Mouse (Mus musculus) heart, embryonic 12.5 days (tissue): Measurements from ENCODE around the gene Iqce. TPM values are rescaled to one million over a fixed set of nuclear protein-coding genes. Genes with fewer than 3 reads are reported as not detected.
A peak's percentile ranks its signal among the peaks of the same experiment; 100 is the strongest.
"Not testable (repeated sequence)": the region's sequence is repeated elsewhere in the genome, so short reads cannot be mapped to it uniquely, and the experiment has no call there.

ENCODE experiments used
- ATAC-seq: fragments of 200-750 bp; cut with Nextera tagmentation; 2 replicates; pipeline ENCODE4 v1.8.0; 2017; ENCODE audit warnings: moderate TSS enrichment, moderate library complexity; ENCODE audit not compliant: insufficient number of reproducible peaks, low FRiP score
- H3K27ac ChIP-seq: fragments of 300-500 bp; sonication (generic); 2 replicates; pipeline ENCODE4 v1.5.1; 2016; ENCODE audit warnings: mild to moderate bottlenecking, moderate library complexity; ENCODE audit not compliant: poor library complexity, severe bottlenecking
- H3K27me3 ChIP-seq: fragments of 300-500 bp; sonication (generic); replicated peaks from 2 replicates; pipeline ENCODE4 v1.6.1; 2016; ENCODE audit warnings: mild to moderate bottlenecking, moderate library complexity
- H3K36me3 ChIP-seq: fragments of 300-500 bp; sonication (generic); 2 replicates; pipeline ENCODE4 v1.6.1; 2016; ENCODE audit warnings: mild to moderate bottlenecking, moderate library complexity
- H3K4me1 ChIP-seq: fragments of 300-500 bp; sonication (generic); replicated peaks from 2 replicates; pipeline ENCODE4 v1.6.1; 2016; ENCODE audit warnings: mild to moderate bottlenecking
- H3K4me2 ChIP-seq: fragments of 300-500 bp; sonication (generic); 2 replicates; pipeline ENCODE4 v1.6.1; 2016; ENCODE audit warnings: mild to moderate bottlenecking, moderate library complexity
- H3K4me3 ChIP-seq: fragments of 300-500 bp; sonication (generic); 2 replicates; pipeline ENCODE4 v1.5.1; 2016; ENCODE audit warnings: mild to moderate bottlenecking
- H3K9ac ChIP-seq: fragments of 300-500 bp; sonication (generic); 2 replicates; pipeline ENCODE4 v1.6.1; 2016; ENCODE audit warnings: mild to moderate bottlenecking, moderate library complexity
- H3K9me3 ChIP-seq: fragments of 300-500 bp; sonication (generic); replicated peaks from 2 replicates; pipeline ENCODE4 v1.6.1; 2016; ENCODE audit warnings: mild to moderate bottlenecking, moderate library complexity
- WGBS: fragments of 180-500 bp; shearing (Covaris S2); methylation state at CpG from one replicate; pipeline ENCODE4 v1.1.7; 2016; 5-methylcytosine and 5-hydroxymethylcytosine counted together
- polyA plus RNA-seq: library from polyadenylated mRNA; unstranded; fragments of >200 nt; fragmentation: Nextera tagmentation; extraction: Ambion mirVana; gene quantifications from 2 replicates; pipeline ENCODE4 v1.2.1, GENCODE M21; 2016

The Iqce gene
- polyA plus RNA-seq, 1 experiment from 2014 or later: 12.4 TPM

DNA sequence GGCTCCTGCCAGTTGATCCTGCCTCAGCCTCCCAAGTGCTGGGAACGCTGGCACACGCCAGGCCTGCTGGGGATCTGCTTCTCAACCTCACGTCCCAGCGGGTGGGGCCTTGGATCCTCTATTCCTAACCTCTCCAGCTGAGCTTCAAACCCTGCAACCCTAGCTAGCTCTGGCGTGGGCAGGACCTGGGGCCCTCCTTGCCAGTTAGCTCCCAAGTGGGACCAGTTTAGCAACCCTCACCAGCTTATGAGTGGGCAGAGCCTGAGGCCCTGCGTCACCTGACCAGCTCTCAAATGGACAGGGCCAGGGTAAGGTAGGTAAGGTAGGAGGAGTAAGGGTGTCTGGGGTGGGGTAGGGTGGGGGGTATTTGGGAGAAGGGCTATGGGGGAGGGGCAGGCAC is 22.1 kb downstream of the Iqce start:
- WGBS: 88% methylated on average over 6 of the region's 6 CpGs

GRCm38 (mm10) chr5:140677137-140677536 is 25.0 kb downstream of the Iqce start:
- Histone ChIP-seq H3K9me3 (no peaks in the 10 kb centered on the region), H3K4me2 (no peak overlapping the region), H3K4me3 (no peak overlapping the region), H3K27ac (no peak overlapping the region), H3K27me3 (no peaks in the 10 kb centered on the region), H3K4me1 (peaks cover 2% of the 10 kb centered on the region; the same call in 1 of the 2 replicates), H3K36me3 (peaks cover 49% of the 10 kb centered on the region), H3K9ac (no peak overlapping the region)
- WGBS: 90% methylated on average over 6 of the region's 6 CpGs
- no peak for ATAC-seq

More for the DNA sequence above, 22.1 kb downstream of the Iqce start:
- no peak for ATAC-seq
- H3K4me3 ChIP-seq: no peak overlapping the region
- no peaks in the 10 kb centered on the region for H3K9me3 ChIP-seq
- H3K27me3 ChIP-seq: no peaks in the 10 kb centered on the region
- peaks cover 33% of the 10 kb centered on the region for H3K36me3 ChIP-seq
- H3K4me1 ChIP-seq: no peaks in the 10 kb centered on the region
- no peak overlapping the region for H3K27ac ChIP-seq
- H3K9ac ChIP-seq: no peak overlapping the region
- H3K4me2 ChIP-seq: no peak overlapping the region

DNA sequence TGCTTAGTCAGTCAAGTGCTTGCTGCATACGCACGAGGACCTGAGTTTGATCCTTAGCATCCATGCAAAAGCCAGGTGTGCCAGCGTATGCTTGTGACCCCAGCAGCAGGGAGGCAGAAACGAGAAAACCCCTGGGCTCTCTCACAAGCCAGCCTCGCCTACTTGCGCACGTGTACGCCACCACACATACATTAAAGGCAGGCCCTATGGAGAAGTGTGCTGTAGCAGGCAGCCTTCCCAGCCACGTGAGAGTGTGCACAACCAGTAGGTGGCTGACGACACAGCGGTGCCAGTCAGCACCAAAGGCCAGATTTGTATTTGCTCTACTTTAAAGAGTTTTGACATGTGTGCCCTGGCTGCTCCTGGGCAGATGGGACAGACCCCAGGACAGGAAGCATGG is 26.5 kb downstream of the Iqce start:
- H3K36me3 ChIP-seq: peaks cover 45% of the 10 kb centered on the region
- peaks cover 7% of the 10 kb centered on the region; the same call in 1 of the 2 replicates for H3K4me1 ChIP-seq
- no peak overlapping the region for H3K27ac ChIP-seq
- ATAC-seq: no peak
- WGBS: 85% methylated on average over 11 of the region's 11 CpGs
- no peak overlapping the region for H3K9ac ChIP-seq
- no peak overlapping the region for H3K4me2 ChIP-seq
- H3K27me3 ChIP-seq: no peaks in the 10 kb centered on the region
- no peak overlapping the region for H3K4me3 ChIP-seq
- no peaks in the 10 kb centered on the region for H3K9me3 ChIP-seq

DNA sequence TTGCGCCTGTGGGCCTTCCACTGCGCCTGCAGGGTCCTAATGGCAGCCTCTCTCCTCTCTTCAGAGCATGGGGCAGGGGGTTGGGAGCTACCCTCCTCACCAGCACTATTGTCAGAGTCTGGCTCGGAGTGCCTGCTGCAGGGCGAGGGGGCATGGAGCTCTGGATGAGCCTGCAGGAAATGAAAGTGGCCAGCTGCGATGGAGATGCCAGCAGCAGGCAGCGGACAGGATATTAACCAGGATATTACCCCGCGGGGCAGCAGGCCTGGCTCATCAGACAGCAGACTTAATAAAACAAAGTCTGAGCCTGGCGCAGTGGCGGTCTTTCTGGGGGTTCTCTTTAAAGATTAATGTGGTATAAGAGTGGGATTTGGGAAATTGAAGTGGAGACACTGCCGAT is 27.1 kb downstream of the Iqce start:
- H3K9me3 ChIP-seq: no peaks in the 10 kb centered on the region
- no peak overlapping the region for H3K9ac ChIP-seq
- no peak overlapping the region for H3K4me3 ChIP-seq
- no peak for ATAC-seq
- WGBS: 84% methylated on average over 11 of the region's 11 CpGs
- peaks cover 7% of the 10 kb centered on the region; the same call in 1 of the 2 replicates for H3K4me1 ChIP-seq
- peaks cover 50% of the 10 kb centered on the region for H3K36me3 ChIP-seq
- no peak overlapping the region for H3K4me2 ChIP-seq
- no peak overlapping the region for H3K27ac ChIP-seq
- no peaks in the 10 kb centered on the region for H3K27me3 ChIP-seq

GRCm38 (mm10) chr5:140674036-140674435 is 28.1 kb downstream of the Iqce start:
- no peak for ATAC-seq
- no peak overlapping the region for H3K9ac ChIP-seq
- H3K4me3 ChIP-seq: no peak overlapping the region
- no peak overlapping the region for H3K27ac ChIP-seq
- no peaks in the 10 kb centered on the region for H3K27me3 ChIP-seq
- no peak overlapping the region for H3K4me2 ChIP-seq
- H3K36me3 ChIP-seq: peaks cover 59% of the 10 kb centered on the region
- WGBS: 83% methylated on average over 17 of the region's 17 CpGs
- H3K9me3 ChIP-seq: peaks cover 4% of the 10 kb centered on the region
- H3K4me1 ChIP-seq: peaks cover 7% of the 10 kb centered on the region; the same call in 1 of the 2 replicates

DNA sequence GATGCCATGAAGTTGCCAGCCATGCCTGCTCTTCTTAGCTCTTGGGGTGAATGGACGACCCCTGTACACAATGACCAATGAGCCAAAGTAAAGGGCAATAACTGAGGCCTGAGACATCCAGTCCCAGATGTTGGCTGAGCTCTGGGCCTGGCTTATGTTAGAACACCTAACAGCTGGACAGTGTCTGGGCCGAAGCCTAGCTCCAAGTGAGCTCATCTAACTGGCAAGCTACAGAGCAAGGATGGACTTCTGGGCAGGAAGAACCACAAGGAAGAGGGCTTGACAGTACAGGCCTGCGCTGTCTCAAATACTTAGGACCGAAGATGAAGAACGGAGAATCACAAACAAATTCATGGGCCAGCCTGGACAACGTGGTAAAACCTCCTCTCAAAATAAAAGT is 29.6 kb downstream of the Iqce start:
- not testable (repeated sequence) for ATAC-seq, H3K9me3 ChIP-seq, H3K27ac ChIP-seq, H3K4me3 ChIP-seq, H3K4me1 ChIP-seq, H3K4me2 ChIP-seq, H3K27me3 ChIP-seq, H3K9ac ChIP-seq
- WGBS: 82% methylated on average over 6 of the region's 6 CpGs
- peaks cover 67% of the 10 kb centered on the region for H3K36me3 ChIP-seq

GRCm38 (mm10) chr5:140672115-140672514 is 30.1 kb downstream of the Iqce start:
- no peak for ATAC-seq
- Histone ChIP-seq H3K27ac (no peak overlapping the region), H3K27me3 (no peaks in the 10 kb centered on the region), H3K36me3 (peaks cover 62% of the 10 kb centered on the region), H3K4me1 (peaks cover 7% of the 10 kb centered on the region; the same call in 1 of the 2 replicates), H3K4me3 (no peak overlapping the region), H3K9me3 (peaks cover 10% of the 10 kb centered on the region), H3K4me2 (no peak overlapping the region), H3K9ac (no peak overlapping the region)
- 68% methylated on average over 6 of the region's 6 CpGs for WGBS

DNA sequence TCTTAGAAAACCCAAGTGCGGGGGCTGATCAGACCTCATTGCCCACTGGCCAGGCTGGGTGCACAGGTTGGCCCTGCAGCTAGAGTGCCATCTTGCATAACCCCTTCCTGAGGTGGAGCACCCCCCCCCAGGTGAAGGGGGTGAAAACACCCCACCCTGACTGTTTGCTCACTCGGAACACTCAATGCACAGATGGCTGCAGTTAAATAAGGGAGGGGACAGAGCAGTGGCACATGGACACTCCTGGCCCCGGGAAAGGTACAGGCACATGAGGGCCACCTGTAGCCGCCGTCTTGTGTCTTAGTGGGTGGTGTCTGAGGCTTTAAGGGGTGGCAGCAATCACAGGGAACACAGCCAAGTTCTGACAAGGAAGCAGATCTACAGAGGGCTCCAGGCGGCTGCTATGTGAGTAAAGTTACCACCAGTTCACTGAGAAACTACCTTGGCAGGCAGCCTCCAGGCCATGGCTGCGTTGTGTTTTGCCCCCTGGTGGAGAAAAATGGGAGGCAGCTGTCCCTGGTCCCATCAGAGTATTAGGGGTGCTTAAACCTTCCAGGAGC is 38.5 kb downstream of the Iqce start:
- Histone ChIP-seq H3K4me3 (no peak overlapping the region), H3K36me3 (peaks cover 8% of the 10 kb centered on the region), H3K9me3 (peaks cover 2% of the 10 kb centered on the region), H3K27ac (no peak overlapping the region), H3K9ac (0 out of 2 replicates have a peak overlapping the region, but pooled peaks have one; percentile 16), H3K4me1 (peaks cover 33% of the 10 kb centered on the region), H3K4me2 (no peak overlapping the region), H3K27me3 (no peaks in the 10 kb centered on the region)
- peak; percentile 20; the same call in 1 of the 2 replicates for ATAC-seq
- WGBS: 55% methylated on average over 7 of the region's 7 CpGs

DNA sequence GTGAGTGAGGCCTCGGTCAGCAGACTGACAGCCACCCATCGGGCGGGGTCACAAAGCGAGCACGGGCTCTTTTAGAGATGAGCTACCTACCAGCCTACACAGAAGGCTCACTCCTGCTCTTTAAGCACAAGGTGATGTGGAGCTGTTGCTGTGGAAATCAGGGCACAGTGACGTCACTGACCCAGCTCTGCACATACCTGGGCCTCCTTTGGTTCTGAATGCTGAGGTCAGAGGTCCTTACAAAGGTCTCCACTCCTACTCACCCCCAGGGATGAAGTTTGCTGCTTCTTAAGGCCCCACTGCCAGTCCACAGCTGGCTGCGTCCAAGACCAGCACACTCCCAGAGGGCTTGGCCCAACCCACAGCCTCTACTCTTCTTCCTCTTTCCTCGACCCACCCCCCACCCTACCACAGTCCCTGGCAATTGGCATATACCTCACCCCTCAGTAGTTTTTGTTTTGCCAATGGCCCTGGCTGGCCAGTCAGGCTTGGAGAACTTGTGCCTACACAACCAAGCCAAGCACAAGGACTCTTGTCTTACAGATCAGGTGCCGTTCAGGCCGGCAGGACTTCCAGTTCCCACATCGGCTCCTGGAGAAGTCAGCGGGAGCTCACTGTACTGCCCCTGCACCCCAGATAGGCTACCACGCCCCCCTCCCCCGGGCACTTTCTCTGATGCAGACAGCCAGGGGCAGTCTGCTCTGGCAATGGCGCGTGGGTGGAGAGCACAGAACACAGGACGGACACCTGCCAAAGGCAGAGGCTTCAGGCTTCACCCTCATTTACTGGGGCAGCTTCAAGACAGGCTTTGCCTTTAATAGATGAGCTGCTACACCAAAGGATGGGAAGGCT is 39.2 kb downstream of the Iqce start:
- no peak overlapping the region for H3K4me2 ChIP-seq
- WGBS: 59% methylated on average over 17 of the region's 17 CpGs
- peak overlapping the region; percentile 84; the same call in 1 of the 2 replicates for H3K27ac ChIP-seq
- no peaks in the 10 kb centered on the region for H3K27me3 ChIP-seq
- 0 out of 2 replicates have a peak overlapping the region, but pooled peaks have one; percentile 16 for H3K9ac ChIP-seq
- H3K36me3 ChIP-seq: peaks cover under 1% of the 10 kb centered on the region; the same call in 1 of the 2 replicates
- no peaks in the 10 kb centered on the region for H3K9me3 ChIP-seq
- H3K4me1 ChIP-seq: peaks cover 33% of the 10 kb centered on the region
- no peak overlapping the region for H3K4me3 ChIP-seq
- no peak for ATAC-seq

GRCm38 (mm10) chr5:140661875-140662643 is 40.1 kb downstream of the Iqce start:
- peak overlapping the region; percentile 84 for H3K27ac ChIP-seq
- no peaks in the 10 kb centered on the region for H3K36me3 ChIP-seq
- ATAC-seq: no peak
- H3K27me3 ChIP-seq: no peaks in the 10 kb centered on the region
- no peak overlapping the region for H3K4me3 ChIP-seq
- 41% methylated on average over 12 of the region's 12 CpGs for WGBS
- H3K4me1 ChIP-seq: peaks cover 33% of the 10 kb centered on the region
- H3K4me2 ChIP-seq: peak overlapping the region; percentile 47
- 0 out of 2 replicates have a peak overlapping the region, but pooled peaks have one; percentile 23 for H3K9ac ChIP-seq
- no peaks in the 10 kb centered on the region for H3K9me3 ChIP-seq

- no peaks in the 10 kb centered on the region for H3K36me3 ChIP-seq
- WGBS: 51% methylated on average over 8 of the region's 8 CpGs
- no peak for ATAC-seq
- H3K27ac ChIP-seq: peak overlapping the region; percentile 84
- H3K9me3 ChIP-seq: no peaks in the 10 kb centered on the region
- no peak overlapping the region for H3K4me3 ChIP-seq
- no peaks in the 10 kb centered on the region for H3K27me3 ChIP-seq
- H3K9ac ChIP-seq: no peak overlapping the region
- H3K4me1 ChIP-seq: peaks cover 33% of the 10 kb centered on the region
- H3K4me2 ChIP-seq: peak overlapping the region; percentile 47
Measured at GRCm38 (mm10) chr5:140661427-140661826, 40.8 kb downstream of the Iqce start.
